Mouse (Mus musculus) limb, embryonic 11.5 days (tissue): Measurements from ENCODE around the gene Rin3. TPM values are rescaled to one million over a fixed set of nuclear protein-coding genes. Genes with fewer than 3 reads are reported as not detected.

ENCODE experiments used
- ATAC-seq: fragments of 200-750 bp; cut with Nextera tagmentation; 2 replicates; pipeline ENCODE4 v1.8.0; 2017; ENCODE audit warnings: low read depth; ENCODE audit not compliant: insufficient number of reproducible peaks, low FRiP score, low TSS enrichment
- DNase-seq: peaks from one replicate; pipeline ENCODE4 v3.0.0-alpha.2; 2015; ENCODE audit warnings: low spot score
- H3K27ac ChIP-seq: fragments of 300-500 bp; sonication (generic); replicated peaks from 2 replicates; pipeline ENCODE4 v1.5.1; 2014; ENCODE audit warnings: low read depth, mild to moderate bottlenecking, low read length
- H3K27me3 ChIP-seq: fragments of 300-500 bp; sonication (generic); 2 replicates; pipeline ENCODE4 v1.6.1; 2014; ENCODE audit warnings: mild to moderate bottlenecking, low read length, mixed read lengths; ENCODE audit not compliant: control insufficient read depth, insufficient read depth
- H3K36me3 ChIP-seq: fragments of 300-500 bp; sonication (generic); 2 replicates; pipeline ENCODE4 v1.6.1; 2014; ENCODE audit warnings: mild to moderate bottlenecking, low read length, moderate library complexity, mixed read lengths; ENCODE audit not compliant: control insufficient read depth, insufficient read depth
- H3K4me1 ChIP-seq: fragments of 300-500 bp; sonication (generic); 2 replicates; pipeline ENCODE4 v1.6.1; 2014; ENCODE audit warnings: low read length, mixed read lengths; ENCODE audit not compliant: control insufficient read depth, insufficient read depth
- H3K4me2 ChIP-seq: fragments of 300-500 bp; sonication (generic); 2 replicates; pipeline ENCODE4 v1.6.1; 2014; ENCODE audit warnings: low read depth, mild to moderate bottlenecking, moderate library complexity; ENCODE audit not compliant: severe bottlenecking
- H3K4me3 ChIP-seq: fragments of 300-500 bp; sonication (generic); 2 replicates; pipeline ENCODE4 v1.5.1; 2014; ENCODE audit warnings: low read depth, low read length
- H3K9ac ChIP-seq: fragments of 300-500 bp; sonication (generic); 2 replicates; pipeline ENCODE4 v1.6.1; 2014; ENCODE audit warnings: mild to moderate bottlenecking, low read length
- H3K9me3 ChIP-seq: fragments of 300-500 bp; sonication (generic); 2 replicates; pipeline ENCODE4 v1.6.1; 2016; ENCODE audit warnings: low read length; ENCODE audit not compliant: control insufficient read depth
- WGBS: fragments of 180-500 bp; shearing (Covaris S2); extraction: QIAGEN DNeasy Blood & Tissue Kit; methylation state at CpG from one replicate; pipeline ENCODE4 v1.1.7; 2014; 5-methylcytosine and 5-hydroxymethylcytosine counted together
- polyA plus RNA-seq: library from polyadenylated mRNA; unstranded; fragments of >200 nt; fragmentation: Nextera tagmentation; extraction: Ambion mirVana; gene quantifications from 2 replicates; pipeline ENCODE4 v1.2.1, GENCODE M21; 2014

Rin3 gene
- polyA plus RNA-seq, 1 experiment from 2014 or later: 4.2 TPM

DNA sequence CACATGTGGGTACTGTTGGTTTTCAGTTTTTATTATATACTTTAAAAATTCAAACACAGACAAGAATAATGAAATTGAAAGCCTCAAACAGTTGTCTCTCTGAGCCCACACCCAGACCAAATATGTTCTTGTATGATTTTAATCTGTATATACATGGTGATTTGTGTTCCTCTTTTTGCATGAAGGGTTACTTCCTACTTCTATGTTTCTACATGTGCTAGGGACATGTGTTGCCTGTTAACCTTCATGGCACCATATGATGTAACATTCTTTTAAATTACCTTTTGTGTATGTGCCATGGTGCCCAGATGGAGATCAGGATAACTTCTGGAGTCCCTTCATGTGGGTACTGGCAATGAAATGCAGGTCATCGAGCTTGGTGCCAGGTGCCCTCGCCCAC is 7.8 kb downstream of the Rin3 start:
- WGBS: 86% methylated on average over 2 of the region's 2 CpGs
- peaks cover 4% of the 10 kb centered on the region; the same call in 1 of the 2 replicates for H3K4me1 ChIP-seq
- no peaks in the 10 kb centered on the region for H3K36me3 ChIP-seq

DNA sequence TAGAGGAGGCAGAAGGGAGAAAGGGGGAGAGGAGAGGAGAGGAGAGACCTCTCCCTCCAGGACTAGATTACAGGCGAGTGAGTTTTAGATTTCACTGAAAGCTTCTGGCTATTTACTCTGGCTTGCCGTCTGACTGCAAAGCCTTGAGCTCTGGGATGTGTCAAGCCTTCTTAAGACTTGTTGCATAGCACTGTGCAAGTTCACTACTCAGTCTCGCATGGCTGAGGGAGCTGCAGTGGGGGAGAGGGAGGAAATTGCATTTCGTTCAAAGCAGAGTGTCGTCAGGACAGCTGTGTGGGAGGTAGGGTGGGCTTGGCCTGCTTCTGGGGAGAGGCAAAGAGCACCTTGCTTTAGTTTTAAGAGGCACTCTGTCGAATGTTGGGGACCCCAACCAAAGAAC is 8.8 kb downstream of the Rin3 start:
- 33% methylated on average over 6 of the region's 6 CpGs for WGBS
- ATAC-seq (no peak), DNase-seq (no peak)
- H3K4me3 ChIP-seq: no peak overlapping the region
- no peaks in the 10 kb centered on the region for H3K27me3 ChIP-seq
- no peak overlapping the region for H3K27ac ChIP-seq
- no peaks in the 10 kb centered on the region for H3K36me3 ChIP-seq
- H3K4me2 ChIP-seq: no peak overlapping the region
- peaks cover 4% of the 10 kb centered on the region; the same call in 1 of the 2 replicates for H3K4me1 ChIP-seq
- H3K9ac ChIP-seq: no peak overlapping the region
- no peaks in the 10 kb centered on the region for H3K9me3 ChIP-seq

More for the DNA sequence above, 7.8 kb downstream of the Rin3 start:
- DNase-seq: no peak
- Histone ChIP-seq H3K4me3 (no peak overlapping the region), H3K4me2 (no peak overlapping the region), H3K9ac (no peak overlapping the region), H3K27ac (no peak overlapping the region), H3K27me3 (no peaks in the 10 kb centered on the region), H3K9me3 (no peaks in the 10 kb centered on the region)
- ATAC-seq: no peak

DNA sequence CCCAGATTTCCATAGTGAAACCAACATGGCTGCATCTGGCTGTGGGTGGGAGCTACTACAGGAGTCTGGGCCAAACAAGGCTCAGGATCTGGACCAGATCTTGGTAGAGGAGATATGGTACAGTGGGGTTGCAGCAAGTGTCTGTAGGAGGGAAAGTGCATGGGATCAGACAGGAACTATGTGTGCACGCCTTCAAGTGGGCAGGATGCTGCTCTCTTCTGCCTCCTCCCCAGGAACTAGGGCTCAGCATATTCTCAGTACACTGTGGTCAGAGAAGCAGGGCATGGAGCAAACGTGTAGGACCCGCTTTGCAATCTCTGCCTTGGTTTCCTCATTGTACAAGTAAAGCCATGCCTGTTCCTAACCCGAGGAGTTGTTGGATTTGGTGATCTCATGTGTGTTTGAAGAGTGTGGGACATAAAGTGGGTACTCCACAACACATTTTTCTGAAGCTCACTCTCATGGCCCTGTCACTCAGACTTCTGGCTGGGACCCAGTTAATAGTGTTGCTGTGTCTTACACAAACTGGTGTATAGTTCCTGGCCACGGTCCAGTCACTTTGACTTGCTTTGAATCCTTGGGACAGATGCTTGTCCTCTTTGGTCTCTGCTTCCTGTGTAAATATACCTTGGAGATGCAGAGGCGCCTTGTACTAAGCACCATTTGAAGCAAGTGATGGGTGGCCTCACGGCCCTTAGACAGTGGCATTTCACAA is 9.8 kb downstream of the Rin3 start:
- H3K27me3 ChIP-seq: no peaks in the 10 kb centered on the region
- no peak overlapping the region for H3K9ac ChIP-seq
- peaks cover 4% of the 10 kb centered on the region; the same call in 1 of the 2 replicates for H3K4me1 ChIP-seq
- ATAC-seq: no peak
- H3K4me2 ChIP-seq: no peak overlapping the region
- no peak overlapping the region for H3K4me3 ChIP-seq
- DNase-seq: no peak
- H3K27ac ChIP-seq: no peak overlapping the region
- H3K36me3 ChIP-seq: no peaks in the 10 kb centered on the region
- WGBS: 86% methylated on average over 7 of the region's 7 CpGs
- no peaks in the 10 kb centered on the region for H3K9me3 ChIP-seq

DNA sequence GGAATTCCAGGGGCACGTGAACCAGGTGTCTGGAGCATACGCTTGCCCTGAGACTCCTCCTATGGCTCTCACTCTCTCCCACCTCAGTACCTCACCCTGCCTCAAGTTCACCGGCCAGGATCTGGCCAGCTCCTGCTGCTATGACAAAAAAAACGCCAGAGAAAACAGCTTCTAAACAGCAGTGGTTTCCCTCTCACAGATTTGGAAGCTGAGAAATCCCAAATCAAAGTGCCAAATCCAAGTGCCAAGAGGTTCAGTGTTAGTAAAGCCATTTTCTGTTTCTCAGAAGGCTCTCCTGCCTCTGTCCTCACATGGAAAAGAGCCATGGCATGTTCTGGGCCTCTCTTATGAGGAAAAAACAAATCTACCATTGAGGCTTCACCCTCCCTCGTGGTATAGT is 11.8 kb downstream of the Rin3 start:
- Histone ChIP-seq H3K9me3 (no peaks in the 10 kb centered on the region), H3K27ac (no peak overlapping the region), H3K4me3 (no peak overlapping the region), H3K36me3 (no peaks in the 10 kb centered on the region), H3K9ac (no peak overlapping the region), H3K4me2 (no peak overlapping the region), H3K27me3 (no peaks in the 10 kb centered on the region), H3K4me1 (peaks cover 4% of the 10 kb centered on the region; the same call in 1 of the 2 replicates)
- no peak for ATAC-seq
- DNase-seq: no peak
- WGBS: 76% methylated on average over 5 of the region's 5 CpGs

DNA sequence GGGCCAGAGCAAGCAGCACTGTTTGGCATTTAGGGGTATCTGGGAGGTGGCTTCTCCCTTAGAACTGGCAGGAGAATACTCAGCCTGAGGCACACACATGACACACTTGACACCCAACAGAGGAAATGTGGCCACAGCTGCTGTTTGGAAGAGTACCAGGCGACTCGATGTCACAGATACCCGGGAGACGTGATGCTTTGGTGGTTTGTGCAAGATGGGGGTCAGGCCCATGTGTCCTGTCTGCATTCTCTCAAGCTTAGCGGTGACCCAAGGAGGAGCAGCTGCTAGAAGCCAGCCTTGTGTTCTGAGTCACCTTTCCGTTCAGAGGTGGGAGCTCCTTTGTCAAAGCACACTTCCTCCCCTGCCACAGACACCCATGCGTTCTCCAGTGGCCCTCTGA is 12.4 kb downstream of the Rin3 start:
- H3K4me3 ChIP-seq: no peak overlapping the region
- no peak overlapping the region for H3K27ac ChIP-seq
- no peak overlapping the region for H3K4me2 ChIP-seq
- H3K4me1 ChIP-seq: peaks cover 4% of the 10 kb centered on the region; the same call in 1 of the 2 replicates
- no peaks in the 10 kb centered on the region for H3K9me3 ChIP-seq
- ATAC-seq: no peak
- no peaks in the 10 kb centered on the region for H3K36me3 ChIP-seq
- no peaks in the 10 kb centered on the region for H3K27me3 ChIP-seq
- no peak for DNase-seq
- 82% methylated on average over 7 of the region's 7 CpGs for WGBS
- no peak overlapping the region for H3K9ac ChIP-seq

DNA sequence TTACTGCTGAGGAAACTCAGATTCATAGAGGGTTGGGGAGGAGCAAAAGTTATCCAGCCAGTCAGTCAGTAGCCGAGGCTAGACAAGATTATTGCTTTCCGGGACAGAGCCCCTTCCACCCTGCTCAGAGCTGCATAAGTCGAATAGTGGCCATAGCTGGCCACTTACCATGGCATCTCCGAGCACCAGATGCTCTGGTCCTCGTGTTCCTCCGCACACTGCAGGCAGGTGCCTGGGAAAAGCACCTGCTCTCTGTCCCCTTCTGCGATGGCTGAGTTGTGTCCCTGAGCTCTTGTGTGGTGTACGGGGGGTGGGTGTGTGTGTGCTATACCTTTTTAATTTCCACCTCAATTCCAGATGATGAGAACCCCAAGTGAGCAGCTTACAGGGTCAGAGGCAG is 12.8 kb downstream of the Rin3 start:
- no peaks in the 10 kb centered on the region for H3K27me3 ChIP-seq
- WGBS: 84% methylated on average over 8 of the region's 8 CpGs
- H3K27ac ChIP-seq: no peak overlapping the region
- ATAC-seq (no peak), DNase-seq (no peak)
- H3K4me3 ChIP-seq: no peak overlapping the region
- no peaks in the 10 kb centered on the region for H3K9me3 ChIP-seq
- no peak overlapping the region for H3K9ac ChIP-seq
- H3K36me3 ChIP-seq: no peaks in the 10 kb centered on the region
- H3K4me1 ChIP-seq: peaks cover 4% of the 10 kb centered on the region; the same call in 1 of the 2 replicates
- H3K4me2 ChIP-seq: no peak overlapping the region

DNA sequence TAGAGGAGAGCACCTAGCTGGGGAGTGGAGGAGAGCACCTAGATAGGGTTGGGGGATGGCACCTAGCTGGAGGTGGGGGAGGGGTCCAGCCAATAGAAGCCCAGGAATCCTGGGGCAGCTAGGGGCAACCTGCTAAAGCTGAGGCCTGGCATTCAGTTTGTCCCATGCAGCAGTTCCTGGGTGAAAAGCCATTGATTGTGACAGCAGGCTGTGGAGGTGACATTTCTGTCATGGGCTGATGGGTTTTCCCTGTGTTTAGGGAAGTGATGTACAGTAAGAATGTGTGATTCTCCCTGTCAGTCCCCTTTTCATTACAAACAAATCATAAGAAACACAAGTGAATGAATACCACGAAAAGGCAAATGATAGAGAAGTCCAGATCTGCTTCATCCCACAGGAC is 13.5 kb downstream of the Rin3 start:
- no peak overlapping the region for H3K4me3 ChIP-seq
- no peak overlapping the region for H3K9ac ChIP-seq
- H3K27ac ChIP-seq: no peak overlapping the region
- ATAC-seq (no peak), DNase-seq (no peak)
- H3K4me2 ChIP-seq: no peak overlapping the region
- H3K9me3 ChIP-seq: no peaks in the 10 kb centered on the region
- H3K27me3 ChIP-seq: no peaks in the 10 kb centered on the region
- 83% methylated on average over 1 of the region's 1 CpGs for WGBS
- H3K36me3 ChIP-seq: no peaks in the 10 kb centered on the region
- H3K4me1 ChIP-seq: peaks cover 4% of the 10 kb centered on the region; the same call in 1 of the 2 replicates

DNA sequence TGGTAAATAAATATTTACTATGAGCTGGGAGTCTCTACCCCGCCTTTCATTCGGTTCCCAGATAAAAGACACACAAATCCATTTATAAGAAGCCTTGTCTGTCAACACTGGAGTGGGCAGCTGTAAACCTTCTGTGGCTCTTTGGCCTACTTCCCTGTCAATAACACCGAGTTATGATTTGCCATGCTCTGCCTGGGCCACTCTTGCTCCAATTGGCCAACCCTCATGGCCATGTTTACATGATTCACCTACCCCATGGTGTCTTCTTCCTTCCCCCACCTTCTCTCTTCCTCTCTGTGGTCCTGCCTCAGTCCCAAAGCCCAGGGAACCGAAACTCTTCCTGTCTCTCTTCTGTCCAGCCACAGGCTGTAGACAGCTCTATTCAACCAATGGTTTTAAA is 14.1 kb downstream of the Rin3 start:
- Histone ChIP-seq H3K27me3 (no peaks in the 10 kb centered on the region), H3K4me1 (peaks cover 3% of the 10 kb centered on the region; the same call in 1 of the 2 replicates)
- no peak for ATAC-seq

DNA sequence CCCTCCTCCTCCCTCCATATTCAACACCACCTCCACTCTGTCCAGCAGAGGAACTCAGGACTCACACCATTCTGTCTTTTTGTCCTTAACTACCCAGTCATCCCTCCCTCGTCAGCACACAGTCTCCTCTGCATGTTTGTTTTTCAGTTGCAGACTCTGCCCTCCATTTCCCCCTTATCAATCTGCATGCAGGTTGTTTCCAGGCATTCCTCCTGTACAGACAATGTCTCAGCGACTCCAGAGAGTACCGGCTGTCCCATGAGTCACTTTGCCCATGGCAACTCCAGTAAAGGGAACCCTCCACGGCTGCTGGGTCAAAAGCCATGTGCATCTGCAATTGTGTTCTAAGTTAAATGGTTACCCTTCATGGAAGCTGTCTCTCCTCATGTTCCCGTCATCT is 16.4 kb downstream of the Rin3 start:
- Histone ChIP-seq H3K4me2 (no peak overlapping the region), H3K27me3 (no peaks in the 10 kb centered on the region), H3K9me3 (no peaks in the 10 kb centered on the region), H3K36me3 (no peaks in the 10 kb centered on the region), H3K4me3 (no peak overlapping the region), H3K4me1 (0 out of 2 replicates have a peak, but pooled peaks cover 4% of the 10 kb centered on the region), H3K27ac (no peak overlapping the region), H3K9ac (no peak overlapping the region)
- no peak for DNase-seq
- WGBS: 69% methylated on average over 5 of the region's 5 CpGs
- ATAC-seq: no peak

More for the DNA sequence above, 14.1 kb downstream of the Rin3 start:
- Histone ChIP-seq H3K36me3 (no peaks in the 10 kb centered on the region), H3K9ac (no peak overlapping the region), H3K9me3 (no peaks in the 10 kb centered on the region), H3K27ac (no peak overlapping the region), H3K4me3 (no peak overlapping the region), H3K4me2 (no peak overlapping the region)
- 92% methylated on average over 4 of the region's 4 CpGs for WGBS
- DNase-seq: no peak
